Mouse (Mus musculus): ENCODE measurements around the gene Trir. TPM values are rescaled to one million over a fixed set of nuclear protein-coding genes. Genes with fewer than 3 reads are reported as not detected.
A peak's percentile ranks its signal among the peaks of the same experiment; 100 is the strongest.

Gene Trir
- 10 to 100 TPM; 21.0 to 98.6 (median 60.2) TPM for total RNA-seq (2018; cell fraction: chromatin; rRNA removed)
- 100 to 1,000 TPM; 134 to 231 (median 186) TPM for total RNA-seq (2018; cell fraction: cytosol; rRNA removed)
- total RNA-seq (2018; cell fraction: nucleus; rRNA removed) = 100 to 1,000 TPM in 16 of 26 experiments, 10 to 100 TPM in 10; 61.2 to 153 (median 114) TPM
- polyA plus RNA-seq (2018) = 143 to 170 TPM (median 168 TPM) in 3 replicates

DNA sequence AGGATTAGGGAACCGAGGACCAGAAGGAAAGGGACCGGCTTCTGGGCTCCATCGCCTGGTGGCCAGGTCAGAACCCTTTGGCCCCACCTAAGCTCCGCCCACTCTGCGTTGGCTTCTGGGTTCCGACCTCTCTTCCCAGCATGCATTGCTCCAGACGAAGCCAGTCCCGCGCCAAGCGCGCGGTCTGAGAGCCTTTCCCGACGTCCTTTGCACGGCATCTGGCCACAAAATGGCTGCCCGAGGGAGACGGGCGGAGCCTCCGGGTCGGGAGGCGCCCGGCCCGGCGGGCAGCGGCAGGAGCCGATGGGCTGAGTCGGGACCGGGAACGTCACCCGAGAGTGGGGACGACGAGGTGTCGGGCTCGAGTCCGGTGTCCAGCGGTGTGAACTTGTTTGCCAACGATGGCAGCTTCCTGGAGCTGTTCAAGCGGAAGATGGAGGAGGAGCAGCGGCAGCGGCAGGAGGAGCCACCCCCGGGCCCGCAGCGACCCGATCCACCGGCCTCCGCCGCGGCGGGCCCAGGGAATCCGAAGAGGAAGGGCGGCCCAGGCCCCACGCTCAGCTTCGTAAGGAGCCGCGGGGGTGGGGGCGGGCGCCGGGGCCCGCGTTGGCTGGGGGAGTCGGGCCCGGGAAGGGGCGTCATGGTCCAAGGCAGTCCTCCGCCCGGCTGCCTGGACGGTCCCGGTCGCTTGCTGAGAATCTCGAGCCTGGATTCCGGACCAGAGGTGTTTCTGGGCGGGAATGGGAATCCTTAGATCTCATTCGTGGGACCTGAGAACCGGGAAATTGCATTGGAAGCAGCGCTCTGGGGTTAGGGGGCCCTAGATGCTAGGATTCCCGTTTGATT lies at the start of gene Trir:
TSS of gene Trir (plus strand) at position 154 of the 846 bp plus-strand sequence.
- Histone ChIP-seq H3K4me3 (ENCODE audit: inconsistent target) (peak within 1 kb of the TSS; percentile 99), H3K79me2 (ENCODE audit: inconsistent target) (peaks cover 80% of the 10 kb centered on the region), H3K27ac (peak within 1 kb of the TSS; percentile 98), H3K36me3 (ENCODE audit: inconsistent target) (peaks cover 37% of the 10 kb centered on the region)
- under 1% methylated on average over 63 of the region's 75 CpGs for WGBS (ENCODE audit: missing documents)

DNA sequence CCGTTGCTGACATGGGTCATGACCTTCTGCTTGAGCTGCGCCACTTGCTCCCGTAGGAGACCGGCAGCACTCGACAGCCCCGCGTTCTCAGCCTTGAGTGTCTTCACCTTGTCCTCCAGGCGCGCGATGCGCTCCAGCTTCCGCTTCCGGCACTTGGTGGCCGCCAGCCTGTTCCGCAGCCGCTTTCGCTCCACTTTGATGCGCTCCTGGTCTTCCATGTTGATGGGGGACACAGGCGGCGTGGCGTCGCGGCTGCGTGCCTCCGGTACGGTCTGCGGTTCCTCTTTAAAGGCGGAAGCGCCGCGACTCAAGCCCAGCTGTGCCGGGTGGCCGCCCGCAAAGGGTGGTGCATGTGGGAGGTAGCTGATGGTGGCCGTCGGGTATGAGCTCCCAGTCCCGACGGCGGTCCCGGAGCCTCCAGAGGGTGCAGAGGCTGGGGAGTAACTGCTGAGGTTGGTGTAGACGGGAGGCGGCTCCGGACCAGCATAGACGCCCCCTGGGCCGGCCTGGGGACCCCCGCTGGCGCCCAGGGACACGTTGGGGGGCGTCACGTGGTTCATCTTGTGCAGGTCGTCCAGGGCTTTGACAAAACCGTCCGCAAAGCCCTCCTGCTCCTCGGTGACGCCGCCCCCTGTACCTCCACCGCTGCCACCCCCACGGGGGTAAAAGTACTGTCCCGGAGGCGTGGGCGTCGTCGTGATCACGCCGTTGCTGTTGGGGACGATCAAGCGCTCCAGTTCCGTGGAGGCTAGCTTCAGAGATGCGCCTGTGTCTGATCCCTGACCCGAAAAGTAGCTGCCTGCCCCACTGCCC lies 49.0 kb upstream of the Trir start:
- peaks cover 18% of the 10 kb centered on the region for H3K79me2 ChIP-seq (ENCODE audit: inconsistent target)

DNA sequence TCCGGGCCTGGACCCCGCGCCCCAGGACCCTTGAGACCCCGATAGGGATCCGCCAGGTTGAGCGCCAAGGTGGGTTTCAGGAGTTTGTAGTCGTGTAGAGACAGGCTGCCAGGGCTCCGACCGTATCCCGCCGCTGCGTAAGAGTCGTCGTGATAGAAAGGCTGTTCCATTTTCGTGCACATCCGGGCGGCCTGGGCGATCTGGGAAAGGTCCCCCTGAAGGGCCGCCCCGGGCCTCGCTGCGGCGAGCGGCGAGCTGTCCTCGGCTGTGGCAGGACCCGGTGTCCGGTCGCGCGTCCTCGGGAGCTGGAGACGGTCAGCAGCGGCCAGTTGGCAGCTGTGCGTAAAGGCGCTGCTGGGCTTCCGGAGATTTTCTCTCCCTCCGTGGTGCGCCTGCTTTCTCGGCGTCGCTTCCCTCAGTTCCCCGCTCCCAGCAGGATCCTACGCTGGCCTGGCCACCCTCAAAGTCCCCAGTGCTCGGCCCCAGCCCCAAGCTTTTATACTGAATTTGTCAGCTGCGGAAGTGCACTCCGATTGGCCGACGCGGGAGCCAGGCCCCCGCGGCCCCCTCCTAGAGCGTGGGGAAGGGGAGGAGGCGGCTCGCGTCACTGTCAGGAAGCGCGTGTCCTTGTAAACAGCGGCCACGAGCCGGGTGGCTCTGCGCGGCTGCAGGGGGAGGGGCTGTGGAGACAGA lies 48.2 kb upstream of the Trir start, which contains the start of gene Junb:
TSS of gene Junb (minus strand) at position 471 of the 693 bp plus-strand sequence.
- under 1% methylated on average over 56 of the region's 63 CpGs for WGBS (ENCODE audit: missing documents)
- H3K36me3 ChIP-seq (ENCODE audit: inconsistent target) = peaks cover 2% of the 10 kb centered on the region; the same call in 1 of the 2 replicates
- H3K4me3 ChIP-seq (ENCODE audit: inconsistent target) = peak within 1 kb of the TSS; percentile 78
- peak within 1 kb of the TSS; percentile 92 for H3K27ac ChIP-seq
- peaks cover 18% of the 10 kb centered on the region for H3K79me2 ChIP-seq (ENCODE audit: inconsistent target)

More for the DNA sequence above, 49.0 kb upstream of the Trir start:
- Histone ChIP-seq H3K36me3 (ENCODE audit: inconsistent target) (peaks cover 9% of the 10 kb centered on the region; the same call in 1 of the 2 replicates), H3K4me3 (ENCODE audit: inconsistent target) (peak overlapping the region; percentile 78), H3K27ac (peak overlapping the region; percentile 86)
- under 1% methylated on average over 54 of the region's 70 CpGs for WGBS (ENCODE audit: missing documents)

DNA sequence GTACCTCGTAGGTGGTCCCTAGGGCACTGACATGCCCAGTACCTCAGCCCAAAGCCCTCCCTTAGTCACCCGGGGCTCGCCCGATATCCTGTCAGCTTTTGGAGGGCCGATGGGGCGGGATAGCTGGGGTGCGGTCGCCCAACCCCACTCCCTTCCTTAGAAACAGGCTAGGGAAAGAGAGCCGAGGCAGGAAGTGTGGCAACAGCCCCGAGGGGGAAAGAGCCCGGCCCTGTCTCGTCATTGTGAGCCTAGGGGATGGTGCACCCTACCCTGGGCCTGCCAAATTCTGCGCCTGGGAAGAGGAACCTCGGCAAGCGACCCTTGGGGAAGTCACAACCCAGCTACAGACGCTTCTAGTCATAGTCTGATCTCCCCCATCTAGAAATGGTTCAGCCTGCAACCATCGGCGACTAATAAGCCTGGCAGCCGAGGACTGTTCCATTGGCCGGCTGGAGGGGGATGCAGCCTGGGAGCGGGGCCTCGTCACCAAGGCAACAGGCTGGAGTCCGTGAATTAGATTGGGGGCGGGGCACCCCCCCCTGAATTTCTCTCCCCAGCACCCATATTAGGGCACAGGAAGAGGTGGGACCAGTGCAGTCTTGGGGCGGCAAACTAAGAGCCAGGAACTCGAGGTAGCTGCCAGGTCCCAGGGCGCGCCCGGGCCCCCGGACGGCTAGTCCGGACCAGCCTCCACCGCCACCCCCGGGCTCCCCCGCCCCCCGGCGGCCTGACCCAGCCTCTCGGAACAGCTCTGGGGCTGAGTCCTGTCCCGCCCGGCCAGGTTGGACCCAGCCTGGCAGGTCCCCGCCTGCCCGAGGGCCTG lies 46.8 kb upstream of the Trir start:
- Histone ChIP-seq H3K36me3 (ENCODE audit: inconsistent target) (no peaks in the 10 kb centered on the region), H3K27ac (peak overlapping the region; percentile 92), H3K79me2 (ENCODE audit: inconsistent target) (peaks cover 18% of the 10 kb centered on the region), H3K4me3 (ENCODE audit: inconsistent target) (peak overlapping the region; percentile 34; the same call in 1 of the 2 replicates)
- 3% methylated on average over 35 of the region's 42 CpGs for WGBS (ENCODE audit: missing documents)

DNA sequence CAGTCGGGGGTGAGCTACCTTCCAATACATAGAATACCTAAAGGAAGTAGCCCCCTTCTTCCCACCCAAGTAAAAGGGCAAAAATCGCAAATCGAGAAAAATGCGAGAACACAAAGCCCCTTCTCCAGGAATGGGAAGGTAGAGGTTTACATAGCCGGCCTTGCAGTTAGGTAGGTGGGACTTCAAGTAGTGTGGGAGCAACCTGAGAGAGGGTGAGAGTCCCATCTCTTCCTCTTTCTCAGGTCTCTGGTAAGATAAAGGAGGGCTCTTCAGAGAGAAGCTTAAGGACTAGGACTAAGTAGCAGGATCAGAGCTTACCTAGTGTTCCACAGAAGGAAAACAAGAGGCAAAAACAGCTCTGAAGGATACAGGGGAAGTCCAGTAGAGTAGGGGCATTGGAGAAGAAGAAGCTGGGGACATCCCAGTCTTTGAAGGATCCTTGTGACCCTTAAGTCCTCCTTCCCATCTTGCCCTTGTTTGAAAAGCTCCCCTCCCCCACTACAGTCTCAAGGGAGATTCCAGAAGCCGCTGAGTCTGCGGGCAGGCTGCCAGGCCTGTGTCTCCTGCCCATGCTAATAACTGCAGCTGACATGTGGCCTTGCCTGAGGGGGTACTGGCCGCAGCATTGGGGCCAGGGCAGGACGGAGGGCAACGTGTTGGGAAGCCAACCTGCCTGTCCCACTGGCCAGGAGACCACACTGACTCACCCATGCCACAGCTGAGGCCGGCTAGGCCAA lies 45.8 kb upstream of the Trir start:
- H3K27ac ChIP-seq = peak overlapping the region; percentile 92
- H3K36me3 ChIP-seq (ENCODE audit: inconsistent target) = no peaks in the 10 kb centered on the region
- WGBS (ENCODE audit: missing documents) = 29% methylated on average over 11 of the region's 11 CpGs
- peaks cover 18% of the 10 kb centered on the region for H3K79me2 ChIP-seq (ENCODE audit: inconsistent target)
- H3K4me3 ChIP-seq (ENCODE audit: inconsistent target) = peak overlapping the region; percentile 34

DNA sequence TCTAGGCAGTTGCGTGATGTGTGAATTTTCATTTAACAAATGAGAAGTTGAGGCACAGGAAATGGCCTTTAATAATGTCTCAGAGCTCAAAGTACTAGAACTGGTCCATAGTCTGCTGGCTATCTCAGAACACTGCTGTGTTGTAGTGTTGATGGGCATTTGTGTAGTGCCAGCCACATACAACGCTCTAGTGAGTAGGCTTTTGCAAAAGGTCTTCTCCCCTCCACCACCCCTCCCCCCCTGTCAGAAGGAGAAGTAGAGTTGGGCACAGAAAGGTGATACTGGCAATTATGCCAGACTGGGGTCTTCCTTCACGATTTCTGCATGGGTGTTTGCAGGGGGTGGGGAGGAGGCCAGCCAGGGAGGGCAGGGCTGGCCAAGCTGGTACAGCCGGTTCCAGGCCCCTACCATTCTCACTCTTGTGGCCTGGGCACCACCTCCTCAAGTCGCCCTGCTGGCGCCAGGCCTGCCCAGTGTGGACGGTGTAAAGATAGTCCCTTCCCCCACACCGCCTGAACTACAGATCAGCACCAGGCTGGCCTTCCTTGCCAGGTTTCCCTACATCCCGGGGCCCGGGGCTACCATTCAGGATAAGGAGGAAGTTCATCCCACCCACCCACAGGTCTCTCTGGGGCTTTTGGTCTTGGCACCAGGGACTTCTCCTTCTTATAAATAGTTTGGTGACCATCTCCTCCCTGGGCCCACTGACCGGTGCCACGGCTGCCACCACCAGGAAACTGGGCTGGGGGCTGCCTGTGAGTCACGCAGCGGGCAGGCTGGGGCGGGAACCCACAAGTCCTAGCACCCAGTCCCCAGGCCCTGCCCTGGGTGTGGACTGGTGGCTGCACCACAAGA lies 44.8 kb upstream of the Trir start:
- no peak overlapping the region for H3K4me3 ChIP-seq (ENCODE audit: inconsistent target)
- WGBS (ENCODE audit: missing documents) = 26% methylated on average over 15 of the region's 15 CpGs
- peaks cover 15% of the 10 kb centered on the region for H3K79me2 ChIP-seq (ENCODE audit: inconsistent target)
- H3K36me3 ChIP-seq (ENCODE audit: inconsistent target) = no peaks in the 10 kb centered on the region
- peak overlapping the region; percentile 92 for H3K27ac ChIP-seq

DNA sequence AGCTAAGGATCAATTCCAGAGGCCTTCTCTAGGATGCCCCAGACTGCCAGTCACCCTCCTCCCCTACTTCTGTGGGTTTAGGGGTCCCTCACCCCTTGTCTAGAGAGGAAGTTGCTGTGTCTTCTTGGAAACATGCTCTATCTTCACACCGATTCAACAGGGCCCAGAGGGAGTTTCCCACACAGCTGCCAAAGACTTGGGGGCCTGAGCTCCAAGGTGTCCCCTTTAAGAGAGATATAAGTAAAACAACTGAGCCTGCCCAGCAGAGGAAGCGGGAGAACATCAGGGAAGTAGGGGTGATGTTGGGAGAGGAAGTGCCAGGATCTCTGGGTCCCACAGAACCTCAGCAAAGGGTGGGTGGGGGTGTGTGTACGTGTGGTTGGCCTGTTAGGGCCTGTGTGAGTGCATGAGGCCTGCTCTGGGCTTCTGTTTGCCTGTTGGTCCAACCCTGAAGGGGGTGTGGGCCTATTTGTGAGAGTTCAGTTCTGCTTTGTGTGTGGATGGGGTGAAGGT lies 44.1 kb upstream of the Trir start:
- Histone ChIP-seq H3K79me2 (ENCODE audit: inconsistent target) (peaks cover 8% of the 10 kb centered on the region; the same call in 1 of the 2 replicates), H3K27ac (peak overlapping the region; percentile 92), H3K4me3 (ENCODE audit: inconsistent target) (no peak overlapping the region), H3K36me3 (ENCODE audit: inconsistent target) (no peaks in the 10 kb centered on the region)
- WGBS (ENCODE audit: missing documents) = 11% methylated on average over 3 of the region's 3 CpGs

DNA sequence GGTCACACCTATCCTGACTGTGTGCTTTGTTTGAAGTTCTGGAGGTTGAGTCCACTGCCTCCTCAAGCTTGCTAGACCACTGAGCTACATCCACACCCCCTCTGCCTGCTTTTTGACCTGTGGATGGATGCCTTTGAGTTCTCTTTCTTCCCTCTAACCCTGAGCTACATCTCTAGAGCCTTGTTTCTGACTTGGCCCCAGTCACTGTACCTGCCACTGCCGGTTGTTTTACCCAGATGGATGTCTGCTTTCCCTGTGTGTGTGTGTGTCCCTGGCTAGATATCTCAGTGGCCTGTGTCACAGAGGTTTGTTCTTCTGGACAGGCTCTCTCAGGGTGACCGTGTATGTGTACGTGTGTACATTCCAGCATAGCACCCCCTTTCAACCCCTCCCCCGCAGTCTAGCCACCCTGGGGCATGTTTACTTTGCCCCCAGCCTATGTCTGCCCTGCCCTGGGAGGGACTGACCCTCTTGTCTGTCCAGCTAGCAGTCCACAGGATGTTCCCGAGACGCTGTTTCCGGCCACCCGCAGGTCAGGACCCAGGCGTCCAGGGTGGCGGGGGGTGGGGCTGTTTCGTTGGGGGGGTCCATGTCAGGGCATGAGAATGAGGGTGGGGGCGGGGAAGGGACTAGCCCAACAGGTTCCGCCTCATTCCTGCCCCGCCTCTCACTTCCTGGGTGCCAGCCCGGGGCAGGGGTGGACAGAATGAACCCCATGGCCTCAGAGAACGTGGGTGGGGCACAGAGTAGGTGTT lies 42.2 kb upstream of the Trir start:
- H3K4me3 ChIP-seq (ENCODE audit: inconsistent target) = 0 out of 2 replicates have a peak overlapping the region, but pooled peaks have one; percentile 28
- H3K79me2 ChIP-seq (ENCODE audit: inconsistent target) = no peaks in the 10 kb centered on the region
- 40% methylated on average over 16 of the region's 16 CpGs for whole genome bisulfite sequencing (ENCODE audit: missing documents)
- no peaks in the 10 kb centered on the region for H3K36me3 ChIP-seq (ENCODE audit: inconsistent target)
- H3K27ac ChIP-seq = peak overlapping the region; percentile 90

DNA sequence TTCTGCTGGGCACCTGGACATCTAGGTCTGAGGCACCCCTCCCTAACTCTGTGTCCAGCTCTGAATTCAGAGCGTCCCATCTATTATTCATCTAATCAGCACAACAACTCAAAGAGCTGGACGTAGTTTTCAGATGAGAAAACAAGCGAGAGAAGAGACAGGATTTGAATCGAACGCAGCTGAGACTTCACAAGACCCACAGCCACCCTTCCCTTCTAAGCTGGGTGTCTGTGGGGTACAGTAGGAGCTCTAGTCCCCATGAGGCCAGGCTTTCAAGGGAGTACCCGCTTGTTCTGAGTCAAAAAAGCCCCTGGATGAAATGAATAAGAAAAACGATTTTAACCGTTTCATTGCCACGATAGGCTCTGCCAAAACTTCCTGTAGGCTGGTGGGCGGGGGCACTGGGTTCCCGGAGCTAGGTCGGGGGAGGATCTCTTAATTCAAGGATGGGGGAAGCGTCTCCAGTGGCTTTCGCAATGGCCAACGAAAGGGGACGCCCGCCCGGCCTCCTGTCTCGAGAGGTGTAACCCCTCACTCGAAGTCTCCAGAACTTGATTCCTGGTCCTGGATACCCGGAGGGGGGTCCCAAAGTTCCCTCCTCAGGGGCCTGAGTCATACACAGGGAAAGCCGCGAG lies 41.5 kb upstream of the Trir start:
- WGBS (ENCODE audit: missing documents) = 3% methylated on average over 23 of the region's 23 CpGs

DNA sequence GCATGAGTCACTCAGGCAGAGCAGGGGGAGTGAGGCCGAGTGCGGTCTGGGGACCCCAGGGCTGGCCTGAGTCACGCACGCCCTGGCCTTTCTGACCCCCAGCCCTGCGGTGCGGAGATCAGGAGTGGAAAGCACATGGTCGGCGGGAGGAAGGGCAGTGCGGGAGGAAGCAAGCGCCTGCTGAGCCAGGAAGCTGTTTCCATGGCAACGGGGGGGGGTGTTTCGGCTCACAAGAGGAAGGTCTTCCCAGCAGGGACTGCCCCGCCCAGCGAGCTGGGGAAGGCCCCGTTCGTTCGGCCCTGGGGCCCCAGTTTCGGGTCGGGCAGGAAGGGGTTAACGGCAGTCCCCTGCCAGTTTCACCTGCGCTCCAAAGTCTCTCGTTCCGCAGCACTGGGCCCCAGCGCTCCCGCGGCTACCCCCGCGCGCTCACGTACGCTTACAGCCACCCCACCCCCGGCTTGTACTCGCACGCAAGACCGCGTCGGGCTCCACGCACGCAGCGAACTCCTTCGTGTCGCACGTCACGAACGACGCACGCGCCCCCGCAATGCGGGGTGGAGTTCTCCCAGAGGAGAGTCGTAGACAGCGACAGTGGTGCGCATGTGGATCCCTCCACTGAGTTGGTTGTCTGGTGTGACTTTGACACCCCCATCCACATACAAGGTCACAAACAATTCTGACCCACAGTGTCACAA lies 40.8 kb upstream of the Trir start:
- H3K27ac ChIP-seq = peak overlapping the region; percentile 90
- no peaks in the 10 kb centered on the region for H3K79me2 ChIP-seq (ENCODE audit: inconsistent target)
- H3K4me3 ChIP-seq (ENCODE audit: inconsistent target) = peak overlapping the region; percentile 28
- no peaks in the 10 kb centered on the region for H3K36me3 ChIP-seq (ENCODE audit: inconsistent target)
- under 1% methylated on average over 52 of the region's 53 CpGs for WGBS (ENCODE audit: missing documents)

More for the DNA sequence above, 41.5 kb upstream of the Trir start:
- Histone ChIP-seq H3K4me3 (ENCODE audit: inconsistent target) (peak overlapping the region; percentile 28), H3K79me2 (ENCODE audit: inconsistent target) (no peaks in the 10 kb centered on the region), H3K36me3 (ENCODE audit: inconsistent target) (no peaks in the 10 kb centered on the region), H3K27ac (peak overlapping the region; percentile 90)

Measured in macrophage (primary cell).